Mouse (Mus musculus) kidney, adult 18-20 months (tissue): ENCODE results near the gene Nxn.

Experiments used
- DNase-seq: peaks from one replicate; pipeline ENCODE4 v3.0.0; 2021

Gene Nxn

GRCm38 (mm10) chr11:76360255-76360654 is 38.7 kb downstream of the Nxn start:
- no peak for DNase-seq

GRCm38 (mm10) chr11:76358628-76359320 is 40.2 kb downstream of the Nxn start:
- DNase-seq = no peak

GRCm38 (mm10) chr11:76357464-76357863 is 41.5 kb downstream of the Nxn start:
- no peak for DNase-seq

GRCm38 (mm10) chr11:76356091-76356490 is 42.8 kb downstream of the Nxn start:
- DNase-seq = no peak

GRCm38 (mm10) chr11:76355425-76355824 is 43.5 kb downstream of the Nxn start:
- DNase-seq = no peak

GRCm38 (mm10) chr11:76352861-76353558 is 45.9 kb downstream of the Nxn start:
- DNase-seq = no peak

GRCm38 (mm10) chr11:76351624-76352011 is 47.3 kb downstream of the Nxn start:
- no peak for DNase-seq

GRCm38 (mm10) chr11:76350931-76351623 is 47.9 kb downstream of the Nxn start:
- DNase-seq = no peak

- no peak for DNase-seq
Measured at GRCm38 (mm10) chr11:76349833-76350232, 49.1 kb downstream of the Nxn start.

- no peak for DNase-seq
Measured at GRCm38 (mm10) chr11:76347589-76347988, 51.4 kb downstream of the Nxn start.

GRCm38 (mm10) chr11:76343031-76343430 is 55.9 kb downstream of the Nxn start:
- DNase-seq = no peak

GRCm38 (mm10) chr11:76341884-76342645 is 56.9 kb downstream of the Nxn start:
- DNase-seq = no peak

- DNase-seq = no peak
Measured at GRCm38 (mm10) chr11:76341163-76341562, 57.8 kb downstream of the Nxn start.

GRCm38 (mm10) chr11:76339830-76340229 is 59.1 kb downstream of the Nxn start:
- DNase-seq = no peak

- no peak for DNase-seq
Measured at GRCm38 (mm10) chr11:76339141-76339540, 59.8 kb downstream of the Nxn start.

GRCm38 (mm10) chr11:76338656-76339055 is 60.3 kb downstream of the Nxn start:
- DNase-seq = no peak

- no peak for DNase-seq
Measured at GRCm38 (mm10) chr11:76337764-76338163, 61.2 kb downstream of the Nxn start.

GRCm38 (mm10) chr11:76337236-76337635 is 61.7 kb downstream of the Nxn start:
- no peak for DNase-seq

GRCm38 (mm10) chr11:76336224-76336623 is 62.7 kb downstream of the Nxn start:
- DNase-seq = no peak

- no peak for DNase-seq
Measured at GRCm38 (mm10) chr11:76334966-76335365, 64.0 kb downstream of the Nxn start.

GRCm38 (mm10) chr11:76332240-76332639 is 66.7 kb downstream of the Nxn start:
- DNase-seq = no peak

GRCm38 (mm10) chr11:76328522-76329290 is 70.2 kb downstream of the Nxn start:
- no peak for DNase-seq
